ENCODE assay signal across 11 mouse cellular contexts in genomic region chr17:29024047-29024892, GRCm38 (mm10). TPM values are rescaled to one million over a fixed set of nuclear protein-coding genes. Genes with fewer than 3 reads are reported as not detected.
DNase-seq lines count a peak whose midpoint lies in the region; ATAC-seq and TF ChIP-seq lines count a peak whose summit lies in the region.
"Had no signal": no experiment of that assay in that cellular context is flagged by ENCODE, and none has a peak within 500 bp of the region (broad histone marks: within the 10 kb centered on the region; RNA-seq: fewer than 3 reads in every experiment).

No protein-coding gene starts in this region.

- H3K9ac ChIP-seq in heart, embryonic 13.5 days, result no peak overlapping the region
- H3K9ac ChIP-seq in intestine, postnatal 0 days (ENCODE audit: low read depth, low read length), result no peak overlapping the region
- H3K9ac ChIP-seq in stomach, postnatal 0 days (ENCODE audit: low read length), result no peak overlapping the region

- H3K4me1 ChIP-seq in heart, embryonic 13.5 days, result peaks cover 35% of the 10 kb centered on the region
- H3K4me1 ChIP-seq in intestine, postnatal 0 days (replicated peaks; ENCODE audit: control insufficient read depth, insufficient read depth, low read length), result no peaks in the 10 kb centered on the region
- no peaks in the 10 kb centered on the region; the same call in 1 of the 2 replicates for H3K4me1 ChIP-seq in stomach, postnatal 0 days (replicated peaks; ENCODE audit: control insufficient read depth, insufficient read depth)

- peak overlapping the region; percentile 75 for H3K27ac ChIP-seq in heart, embryonic 13.5 days (replicated peaks)
- H3K27ac ChIP-seq in intestine, postnatal 0 days (ENCODE audit: low read depth, low read length), result peak overlapping the region; percentile 17; the same call in 1 of the 2 replicates
- peak overlapping the region; percentile 45 for H3K27ac ChIP-seq in stomach, postnatal 0 days (replicated peaks)
- H3K27ac ChIP-seq: limb, embryonic 10.5 days had no signal

- no peaks in the 10 kb centered on the region; the same call in 1 of the 2 replicates for H3K27me3 ChIP-seq in heart, embryonic 13.5 days (replicated peaks)
- no peaks in the 10 kb centered on the region for H3K27me3 ChIP-seq in intestine, postnatal 0 days (replicated peaks; ENCODE audit: control insufficient read depth, insufficient read depth, low read length)
- H3K27me3 ChIP-seq in stomach, postnatal 0 days (ENCODE audit: control insufficient read depth, insufficient read depth, low read length), result no peaks in the 10 kb centered on the region

- TF ChIP-seq EP300 in stomach, postnatal 0 days (optimal IDR thresholded peaks at IDR 0.05), result no peak

- no peak overlapping the region for H3K4me3 ChIP-seq in heart, embryonic 13.5 days
- no peak overlapping the region for H3K4me3 ChIP-seq in intestine, postnatal 0 days (ENCODE audit: low read depth, low read length)
- H3K4me3 ChIP-seq in stomach, postnatal 0 days (ENCODE audit: low read depth, low read length), result no peak overlapping the region
- H3K4me3 ChIP-seq: limb, embryonic 10.5 days had no signal

- no peak for TF ChIP-seq CTCF in intestine, postnatal 0 days (IDR thresholded peaks at IDR 0.05; ENCODE audit: low read depth)
- TF ChIP-seq CTCF in stomach, postnatal 0 days (IDR thresholded peaks at IDR 0.05; ENCODE audit: low read depth), result no peak

- peak overlapping the region; percentile 31 for H3K4me2 ChIP-seq in heart, embryonic 13.5 days
- no peak overlapping the region for H3K4me2 ChIP-seq in intestine, postnatal 0 days (replicated peaks; ENCODE audit: low read depth)
- H3K4me2 ChIP-seq in stomach, postnatal 0 days (replicated peaks; ENCODE audit: low read depth), result no peak overlapping the region; the same call in 1 of the 2 replicates

- ATAC-seq in heart, embryonic 13.5 days (ENCODE audit: extremely low read depth, insufficient number of reproducible peaks, low FRiP score, low TSS enrichment), result no peak
- ATAC-seq in intestine, postnatal 0 days, result no peak
- ATAC-seq in stomach, postnatal 0 days (ENCODE audit: low FRiP score, low TSS enrichment), result no peak

- H3K36me3 ChIP-seq in heart, embryonic 13.5 days, result no peaks in the 10 kb centered on the region
- no peaks in the 10 kb centered on the region for H3K36me3 ChIP-seq in intestine, postnatal 0 days (ENCODE audit: control insufficient read depth, insufficient read depth)
- H3K36me3 ChIP-seq in stomach, postnatal 0 days (ENCODE audit: control insufficient read depth, insufficient read depth, low read length), result no peaks in the 10 kb centered on the region
- H3K36me3 ChIP-seq: limb, embryonic 10.5 days had no signal

- WGBS in heart, embryonic 13.5 days, result 60% methylated on average over 22 of the region's 22 CpGs
- WGBS in intestine, postnatal 0 days, result 80% methylated on average over 22 of the region's 22 CpGs
- 59% methylated on average over 22 of the region's 22 CpGs for WGBS in stomach, postnatal 0 days

- no peak for DNase-seq in heart, postnatal 10 days
- peak; percentile 59 for DNase-seq in thymus, postnatal 14 days
- no peak for DNase-seq in thymus, adult 18-20 months
- no peak for DNase-seq in stomach, postnatal 0 days (ENCODE audit: low spot score)
- no peak for DNase-seq in cerebellum, adult 8-10 months
- DNase-seq in urinary bladder, adult 18-20 months (ENCODE audit: low spot score in 2 of 2), result no peak
- DNase-seq: adrenal gland, postnatal 10 days; embryo, embryonic 11 days had no signal

- intact Hi-C loops in heart, postnatal 10 days (cut with DNase I), result no loop called here

- no peaks in the 10 kb centered on the region for H3K9me3 ChIP-seq in heart, embryonic 13.5 days
- no peaks in the 10 kb centered on the region for H3K9me3 ChIP-seq in intestine, postnatal 0 days (ENCODE audit: control insufficient read depth)
- no peaks in the 10 kb centered on the region for H3K9me3 ChIP-seq in stomach, postnatal 0 days (ENCODE audit: control insufficient read depth, low read length)
- H3K9me3 ChIP-seq: limb, embryonic 10.5 days had no signal

RNA-seq across cellular contexts. Expression of gene Srsf3, which starts 8.2 kb away (rescaled TPM):
- 321 and 347 TPM in 2 replicates for polyA plus RNA-seq in heart, embryonic 13.5 days (2015; fragmentation: Nextera tagmentation; extraction: Ambion mirVana)
- 100 to 1,000 TPM; 152 to 159 TPM for total RNA-seq in heart, postnatal 10 days (2021)
- polyA plus RNA-seq in intestine, postnatal 0 days (2015; fragmentation: Nextera tagmentation; extraction: Ambion mirVana), result 257 TPM in 2 replicates
- 279 and 305 TPM in 2 replicates for polyA plus RNA-seq in stomach, postnatal 0 days (2015; fragmentation: Nextera tagmentation; extraction: Ambion mirVana)

RNA-seq across cellular contexts. Expression of gene Stk38, which starts 16.5 kb away (rescaled TPM):
- 68.7 and 71.0 TPM in 2 replicates for polyA plus RNA-seq in heart, embryonic 13.5 days (2015; fragmentation: Nextera tagmentation; extraction: Ambion mirVana)
- total RNA-seq in heart, postnatal 10 days (2021), result 10 to 100 TPM; 53.0 to 57.2 TPM
- 51.5 and 59.5 TPM in 2 replicates for polyA plus RNA-seq in intestine, postnatal 0 days (2015; fragmentation: Nextera tagmentation; extraction: Ambion mirVana)
- 64.8 and 68.7 TPM in 2 replicates for polyA plus RNA-seq in stomach, postnatal 0 days (2015; fragmentation: Nextera tagmentation; extraction: Ambion mirVana)

Comparison
In these comparisons a context has a peak if more than half of its experiments do, and no peak if none do; other contexts are left out.
1. H3K27ac ChIP-seq: peak in every context shown above with its lines; median percentile 75 in heart, embryonic 13.5 days; 45 in stomach, postnatal 0 days; 17 in intestine, postnatal 0 days.